Comparison of ENCODE assay signal across 8 mouse cellular contexts in the genomic region with DNA sequence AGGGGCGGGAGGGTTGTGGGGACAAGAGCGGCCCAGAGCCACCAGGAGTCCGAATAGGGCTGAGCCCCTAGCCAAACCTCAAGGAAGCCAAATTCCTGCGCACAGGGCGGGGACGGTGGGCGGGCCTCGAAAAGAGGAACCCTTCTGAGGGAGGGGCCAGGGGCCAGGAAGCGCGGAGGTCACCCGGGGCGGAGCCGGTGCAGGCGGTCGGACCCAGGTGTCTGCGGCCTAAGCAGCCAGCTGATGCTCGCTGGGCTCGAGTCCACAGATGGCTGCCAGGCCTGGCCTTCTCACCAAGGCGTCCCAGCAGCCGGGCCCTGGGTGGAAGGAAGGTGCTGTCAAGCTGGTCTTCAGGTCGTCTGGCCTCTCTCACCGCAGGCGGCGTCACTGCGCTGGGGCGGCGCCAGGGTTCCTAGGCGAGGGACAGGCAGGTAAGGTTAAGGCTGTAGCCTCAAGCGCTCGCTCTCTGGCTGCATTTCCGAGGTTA. TPM values are rescaled to one million over a fixed set of nuclear protein-coding genes. Genes with fewer than 3 reads are reported as not detected.
DNase-seq lines count a peak whose midpoint lies in the region; ATAC-seq and TF ChIP-seq lines count a peak whose summit lies in the region.

No protein-coding gene starts in this region.

- peak; percentile 14 for DNase-seq in kidney, adult 9 months
- no peak for DNase-seq in kidney, adult 11 months
- DNase-seq in cerebellum, adult 8-10 months, result peak; percentile 68
- DNase-seq in heart, postnatal 0 days (ENCODE audit: low spot score), result no peak
- no peak for DNase-seq in layer of hippocampus, adult 9-10 months (ENCODE audit: low spot score)

- H3K9ac ChIP-seq in heart, postnatal 0 days (replicated peaks; ENCODE audit: low read depth, low read length), result no peak overlapping the region
- peak overlapping the region; percentile 45 for H3K9ac ChIP-seq in liver, embryonic 12.5 days

- H3K4me2 ChIP-seq in heart, postnatal 0 days (ENCODE audit: low read depth, low read length), result peak overlapping the region; percentile 39; the same call in 1 of the 2 replicates
- peak overlapping the region; percentile 78 for H3K4me2 ChIP-seq in liver, embryonic 12.5 days

- H3K4me1 ChIP-seq in heart, postnatal 0 days (ENCODE audit: control insufficient read depth, insufficient read depth), result no peaks in the 10 kb centered on the region
- peaks cover 24% of the 10 kb centered on the region for H3K4me1 ChIP-seq in liver, embryonic 12.5 days

- no peak overlapping the region; the same call in 1 of the 2 replicates for H3K4me3 ChIP-seq in heart, postnatal 0 days (ENCODE audit: low read depth, low read length)
- peak overlapping the region; percentile 47 for H3K4me3 ChIP-seq in liver, embryonic 12.5 days

- H3K36me3 ChIP-seq in heart, postnatal 0 days (replicated peaks; ENCODE audit: control insufficient read depth, insufficient read depth, low read length), result no peaks in the 10 kb centered on the region
- H3K36me3 ChIP-seq in liver, embryonic 12.5 days, result no peaks in the 10 kb centered on the region

- no peaks in the 10 kb centered on the region for H3K9me3 ChIP-seq in heart, postnatal 0 days (replicated peaks; ENCODE audit: control insufficient read depth, low read length)
- H3K9me3 ChIP-seq in liver, embryonic 12.5 days (replicated peaks), result no peaks in the 10 kb centered on the region

- TF ChIP-seq EP300 in heart, postnatal 0 days (IDR thresholded peaks at IDR 0.05; ENCODE audit: low read depth), result no peak

- WGBS in heart, postnatal 0 days, result 28% methylated on average over 31 of the region's 31 CpGs
- WGBS in liver, embryonic 12.5 days (ENCODE audit: insufficient replicate concordance), result 13% methylated on average over 31 of the region's 31 CpGs

- ATAC-seq in heart, postnatal 0 days (ENCODE audit: insufficient read depth, low read depth), result no peak
- ATAC-seq in liver, embryonic 12.5 days, result peak; percentile 68
- ATAC-seq in neutrophil, adult 5-6 weeks (ENCODE audit: extremely low read depth, insufficient number of reproducible peaks, low FRiP score, poor library complexity, severe bottlenecking), result peak; percentile 85
- ATAC-seq in frontal cortex, adult (ENCODE audit: low TSS enrichment), result no peak

- no peaks in the 10 kb centered on the region for H3K27me3 ChIP-seq in heart, postnatal 0 days (ENCODE audit: control insufficient read depth, insufficient read depth, low read length)
- H3K27me3 ChIP-seq in liver, embryonic 12.5 days (replicated peaks), result peaks cover 12% of the 10 kb centered on the region; the same call in 1 of the 2 replicates

- no peak for TF ChIP-seq CTCF in heart, postnatal 0 days (IDR thresholded peaks at IDR 0.05; ENCODE audit: low read depth)

- no peak overlapping the region for H3K27ac ChIP-seq in heart, postnatal 0 days (ENCODE audit: low read depth)
- no peak overlapping the region for H3K27ac ChIP-seq in liver, embryonic 12.5 days

RNA-seq across cellular contexts. Expression of gene Cdh15, which starts 22.7 kb away (rescaled TPM):
- not detected in 2 replicates for total RNA-seq in heart, postnatal 0 days (2014; rRNA removed; ENCODE audit: low replicate concordance)
- polyA plus RNA-seq in heart, postnatal 0 days (2015; fragmentation: Nextera tagmentation; extraction: Ambion mirVana), result not detected in 2 replicates
- 0.17 and 0.66 TPM in 2 replicates for polyA plus RNA-seq in liver, embryonic 12.5 days (2016; fragmentation: Nextera tagmentation; extraction: Ambion mirVana)
- not detected in 2 replicates for total RNA-seq in neutrophil, adult 5-6 weeks (2017)

Comparison
In these comparisons a context has a peak if more than half of its experiments do, and no peak if none do; other contexts are left out.
1. DNase-seq: peak in kidney, adult 9 months (single experiment) and cerebellum, adult 8-10 months (single experiment); none in kidney, adult 11 months (single experiment), heart, postnatal 0 days (single experiment) and layer of hippocampus, adult 9-10 months (single experiment).
2. ATAC-seq: peak in liver, embryonic 12.5 days (single experiment) and neutrophil, adult 5-6 weeks (single experiment); none in heart, postnatal 0 days (single experiment) and frontal cortex, adult (single experiment).